Mouse (Mus musculus): ENCODE results near the gene Dph3. TPM values are rescaled to one million over a fixed set of nuclear protein-coding genes. Genes with fewer than 3 reads are reported as not detected.
"Not testable (repeated sequence)": the region's sequence is repeated elsewhere in the genome, so short reads cannot be mapped to it uniquely, and the experiment has no call there.

Gene Dph3
- polyA plus RNA-seq, 1 experiment from 2014 or later: 99.9 TPM

DNA sequence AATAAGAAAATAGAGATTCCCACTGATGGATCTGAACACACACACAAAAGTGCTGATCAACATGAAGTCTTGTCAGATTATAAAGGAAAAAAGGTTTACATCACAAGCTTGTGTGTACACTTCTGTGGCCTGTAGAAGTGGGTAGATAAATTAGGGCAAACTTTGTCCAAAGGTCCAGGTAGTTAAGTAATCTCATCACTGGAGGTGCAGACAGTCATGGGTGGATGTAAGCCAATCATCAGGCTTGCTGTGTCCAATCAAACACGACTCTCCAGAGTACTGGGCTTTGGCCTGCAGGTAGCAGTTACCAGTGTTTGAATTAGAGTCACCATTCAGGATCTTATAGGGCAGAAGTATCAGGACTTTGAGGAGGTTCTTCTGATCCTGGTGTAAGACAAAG is 7.5 kb upstream of the Dph3 start:
- no peak overlapping the region for H3K9ac ChIP-seq (ENCODE audit: low read length)
- H3K4me3 ChIP-seq (ENCODE audit: low read depth, low read length): no peak overlapping the region
- WGBS: 68% methylated on average over 1 of the region's 1 CpGs
- no peaks in the 10 kb centered on the region; the same call in 1 of the 2 replicates for H3K36me3 ChIP-seq (ENCODE audit: control insufficient read depth, insufficient read depth, low read length)
- no peak for ATAC-seq (replicated peaks; ENCODE audit: low FRiP score)
- no peak overlapping the region for H3K4me2 ChIP-seq (ENCODE audit: low read depth, low read length, severe bottlenecking)
- H3K4me1 ChIP-seq (replicated peaks; ENCODE audit: control insufficient read depth, insufficient read depth, low read length): no peaks in the 10 kb centered on the region
- H3K9me3 ChIP-seq (ENCODE audit: control insufficient read depth, low read length): no peaks in the 10 kb centered on the region
- no peak for DNase-seq (ENCODE audit: low spot score)
- H3K27ac ChIP-seq (ENCODE audit: low read depth, low read length): no peak overlapping the region
- no peaks in the 10 kb centered on the region for H3K27me3 ChIP-seq (ENCODE audit: control insufficient read depth, insufficient read depth, low read length)

- no peaks in the 10 kb centered on the region for H3K27me3 ChIP-seq (ENCODE audit: control insufficient read depth, insufficient read depth, low read length)
- 86% methylated on average over 4 of the region's 4 CpGs for WGBS
- H3K36me3 ChIP-seq (ENCODE audit: control insufficient read depth, insufficient read depth, low read length): no peaks in the 10 kb centered on the region; the same call in 1 of the 2 replicates
- ATAC-seq (replicated peaks; ENCODE audit: low FRiP score) (no peak), DNase-seq (ENCODE audit: low spot score) (no peak)
- no peaks in the 10 kb centered on the region for H3K9me3 ChIP-seq (ENCODE audit: control insufficient read depth, low read length)
- H3K4me1 ChIP-seq (replicated peaks; ENCODE audit: control insufficient read depth, insufficient read depth, low read length): no peaks in the 10 kb centered on the region
- H3K9ac ChIP-seq (ENCODE audit: low read length): no peak overlapping the region
- no peak overlapping the region for H3K4me2 ChIP-seq (ENCODE audit: low read depth, low read length, severe bottlenecking)
- no peak overlapping the region for H3K27ac ChIP-seq (ENCODE audit: low read depth, low read length)
- no peak overlapping the region for H3K4me3 ChIP-seq (ENCODE audit: low read depth, low read length)
Observed at GRCm38 (mm10) chr14:32091704-32092103, 6.2 kb upstream of the Dph3 start.

DNA sequence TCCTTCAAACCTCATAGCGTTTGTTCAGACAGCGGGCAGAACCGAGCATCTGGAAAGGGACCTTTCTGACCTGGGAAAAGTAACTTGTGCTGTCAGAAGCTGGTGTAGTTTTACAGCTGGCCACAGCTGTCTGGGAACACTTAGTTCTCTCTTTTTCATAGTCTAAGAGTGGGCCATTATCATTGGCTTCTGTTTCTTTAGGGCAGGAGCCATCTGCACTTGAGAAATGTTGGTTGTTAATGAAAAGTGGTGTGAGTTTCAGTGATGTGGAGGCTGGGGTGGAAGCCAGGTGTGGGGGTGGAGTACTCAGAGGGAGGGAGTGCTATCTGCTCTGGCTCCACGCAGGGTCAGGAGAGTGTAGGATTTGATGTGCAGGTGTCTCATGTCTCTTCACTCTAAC is 5.6 kb upstream of the Dph3 start:
- H3K36me3 ChIP-seq (ENCODE audit: control insufficient read depth, insufficient read depth, low read length): no peaks in the 10 kb centered on the region; the same call in 1 of the 2 replicates
- no peak overlapping the region for H3K9ac ChIP-seq (ENCODE audit: low read length)
- no peaks in the 10 kb centered on the region for H3K27me3 ChIP-seq (ENCODE audit: control insufficient read depth, insufficient read depth, low read length)
- H3K4me1 ChIP-seq (replicated peaks; ENCODE audit: control insufficient read depth, insufficient read depth, low read length): no peaks in the 10 kb centered on the region
- H3K27ac ChIP-seq (ENCODE audit: low read depth, low read length): no peak overlapping the region
- no peaks in the 10 kb centered on the region for H3K9me3 ChIP-seq (ENCODE audit: control insufficient read depth, low read length)
- no peak overlapping the region for H3K4me2 ChIP-seq (ENCODE audit: low read depth, low read length, severe bottlenecking)
- peak; percentile 42 for DNase-seq (ENCODE audit: low spot score)
- ATAC-seq (replicated peaks; ENCODE audit: low FRiP score): no peak
- no peak overlapping the region for H3K4me3 ChIP-seq (ENCODE audit: low read depth, low read length)
- 81% methylated on average over 4 of the region's 4 CpGs for WGBS

DNA sequence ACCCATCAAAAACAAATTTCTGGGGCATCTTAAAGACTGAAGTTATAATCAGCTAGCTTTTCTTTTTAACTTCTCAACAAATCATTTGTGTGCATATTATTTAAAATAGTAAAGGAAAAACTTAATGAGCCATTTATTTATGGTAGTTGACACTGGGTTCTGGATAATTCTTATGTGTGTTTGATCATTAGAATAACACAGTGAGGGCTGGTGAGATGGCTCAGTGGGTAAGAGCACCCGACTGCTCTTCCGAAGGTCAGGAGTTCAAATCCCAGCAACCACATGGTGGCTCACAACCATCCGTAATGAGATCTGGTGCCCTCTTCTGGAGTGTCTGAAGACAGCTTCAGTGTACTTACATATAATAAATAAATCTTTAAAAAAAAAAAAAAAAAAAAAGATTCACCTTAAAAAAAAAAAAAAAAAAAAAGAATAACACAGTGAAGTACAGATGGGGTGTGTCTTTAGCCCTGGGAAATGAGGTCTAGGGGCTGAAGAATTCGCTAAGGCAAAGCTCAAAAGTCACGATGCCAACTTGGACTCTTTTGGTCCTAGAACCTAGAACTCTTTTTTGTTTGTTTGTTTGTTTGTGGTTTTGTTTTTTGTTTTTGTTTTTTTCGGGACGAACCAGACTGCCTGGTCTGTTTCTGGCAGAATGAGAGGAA is 2.2 kb upstream of the Dph3 start:
- DNase-seq (ENCODE audit: low spot score); H3K27ac ChIP-seq (ENCODE audit: low read depth, low read length); H3K9ac ChIP-seq (ENCODE audit: low read length); H3K36me3 ChIP-seq (ENCODE audit: control insufficient read depth, insufficient read depth, low read length); ATAC-seq (replicated peaks; ENCODE audit: low FRiP score); H3K4me1 ChIP-seq (replicated peaks; ENCODE audit: control insufficient read depth, insufficient read depth, low read length); H3K9me3 ChIP-seq (ENCODE audit: control insufficient read depth, low read length); H3K4me2 ChIP-seq (ENCODE audit: low read depth, low read length, severe bottlenecking); H3K27me3 ChIP-seq (ENCODE audit: control insufficient read depth, insufficient read depth, low read length); H3K4me3 ChIP-seq (ENCODE audit: low read depth, low read length): not testable (repeated sequence)
- 88% methylated on average over 7 of the region's 7 CpGs for WGBS

GRCm38 (mm10) chr14:32086226-32086625 is 697 bp upstream of the Dph3 start:
- Histone ChIP-seq H3K4me2 (ENCODE audit: low read depth, low read length, severe bottlenecking) (peak overlapping the region; percentile 57), H3K36me3 (ENCODE audit: control insufficient read depth, insufficient read depth, low read length) (peaks cover 11% of the 10 kb centered on the region; the same call in 1 of the 2 replicates), H3K27me3 (ENCODE audit: control insufficient read depth, insufficient read depth, low read length) (no peaks in the 10 kb centered on the region), H3K4me3 (ENCODE audit: low read depth, low read length) (peak overlapping the region; percentile 46), H3K9ac (ENCODE audit: low read length) (peak overlapping the region; percentile 60), H3K9me3 (ENCODE audit: control insufficient read depth, low read length) (no peaks in the 10 kb centered on the region), H3K4me1 (replicated peaks; ENCODE audit: control insufficient read depth, insufficient read depth, low read length) (no peaks in the 10 kb centered on the region), H3K27ac (ENCODE audit: low read depth, low read length) (no peak overlapping the region)
- no peak for ATAC-seq (replicated peaks; ENCODE audit: low FRiP score)
- WGBS: 43% methylated on average over 8 of the region's 8 CpGs
- DNase-seq (ENCODE audit: low spot score): no peak

GRCm38 (mm10) chr14:32084761-32085485 is 606 bp downstream of the Dph3 start, which contains the start of gene Oxnad1:
TSS of gene Oxnad1 (plus strand) at chr14:32085374.
- no peaks in the 10 kb centered on the region for H3K9me3 ChIP-seq (ENCODE audit: control insufficient read depth, low read length)
- no peak for DNase-seq (ENCODE audit: low spot score)
- peak; percentile 95 for ATAC-seq (replicated peaks; ENCODE audit: low FRiP score)
- peak within 1 kb of the TSS; percentile 60 for H3K9ac ChIP-seq (ENCODE audit: low read length)
- no peaks in the 10 kb centered on the region for H3K4me1 ChIP-seq (replicated peaks; ENCODE audit: control insufficient read depth, insufficient read depth, low read length)
- 4% methylated on average over 22 of the region's 22 CpGs for WGBS
- peak within 1 kb of the TSS; percentile 57 for H3K4me2 ChIP-seq (ENCODE audit: low read depth, low read length, severe bottlenecking)
- H3K36me3 ChIP-seq (ENCODE audit: control insufficient read depth, insufficient read depth, low read length): peaks cover 11% of the 10 kb centered on the region; the same call in 1 of the 2 replicates
- peak within 1 kb of the TSS; percentile 60; the same call in 1 of the 2 replicates for H3K27ac ChIP-seq (ENCODE audit: low read depth, low read length)
- no peaks in the 10 kb centered on the region for H3K27me3 ChIP-seq (ENCODE audit: control insufficient read depth, insufficient read depth, low read length)
- peak within 1 kb of the TSS; percentile 46 for H3K4me3 ChIP-seq (ENCODE audit: low read depth, low read length)

DNA sequence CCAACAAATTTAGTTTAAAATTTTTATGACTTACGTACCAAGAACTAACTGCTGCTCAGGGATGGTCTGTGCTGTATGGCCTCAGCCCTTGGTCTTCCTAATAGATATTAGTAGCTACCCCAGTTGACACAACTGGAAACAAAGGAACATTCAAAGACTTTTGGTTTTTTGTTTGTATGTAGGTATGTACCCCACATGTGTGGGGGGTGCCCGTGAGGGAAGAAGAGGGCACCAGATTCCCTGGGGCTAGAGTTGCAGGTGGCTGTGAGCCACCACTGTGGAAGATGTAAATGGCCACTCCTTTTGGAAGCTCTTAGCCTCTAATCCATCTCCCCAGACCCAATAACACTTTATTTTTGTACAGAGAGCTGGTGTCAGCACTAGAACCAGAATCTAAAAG is 2.1 kb downstream of the Dph3 start:
- no peaks in the 10 kb centered on the region for H3K9me3 ChIP-seq (ENCODE audit: control insufficient read depth, low read length)
- WGBS: 92% methylated on average over 2 of the region's 2 CpGs
- H3K9ac ChIP-seq (ENCODE audit: low read length): no peak overlapping the region
- H3K27ac ChIP-seq (ENCODE audit: low read depth, low read length): no peak overlapping the region
- no peaks in the 10 kb centered on the region for H3K4me1 ChIP-seq (replicated peaks; ENCODE audit: control insufficient read depth, insufficient read depth, low read length)
- H3K4me3 ChIP-seq (ENCODE audit: low read depth, low read length): no peak overlapping the region
- ATAC-seq (replicated peaks; ENCODE audit: low FRiP score): no peak
- H3K27me3 ChIP-seq (ENCODE audit: control insufficient read depth, insufficient read depth, low read length): no peaks in the 10 kb centered on the region
- H3K4me2 ChIP-seq (ENCODE audit: low read depth, low read length, severe bottlenecking): no peak overlapping the region
- H3K36me3 ChIP-seq (ENCODE audit: control insufficient read depth, insufficient read depth, low read length): peaks cover 11% of the 10 kb centered on the region; the same call in 1 of the 2 replicates
- no peak for DNase-seq (ENCODE audit: low spot score)

- Histone ChIP-seq H3K4me1 (replicated peaks; ENCODE audit: control insufficient read depth, insufficient read depth, low read length) (no peaks in the 10 kb centered on the region), H3K4me2 (ENCODE audit: low read depth, low read length, severe bottlenecking) (no peak overlapping the region), H3K36me3 (ENCODE audit: control insufficient read depth, insufficient read depth, low read length) (peaks cover 11% of the 10 kb centered on the region; the same call in 1 of the 2 replicates), H3K9me3 (ENCODE audit: control insufficient read depth, low read length) (no peaks in the 10 kb centered on the region), H3K27me3 (ENCODE audit: control insufficient read depth, insufficient read depth, low read length) (no peaks in the 10 kb centered on the region), H3K4me3 (ENCODE audit: low read depth, low read length) (no peak overlapping the region), H3K9ac (ENCODE audit: low read length) (no peak overlapping the region), H3K27ac (ENCODE audit: low read depth, low read length) (no peak overlapping the region)
- no peak for DNase-seq (ENCODE audit: low spot score)
- 91% methylated on average over 6 of the region's 6 CpGs for WGBS
- no peak for ATAC-seq (replicated peaks; ENCODE audit: low FRiP score)
Observed at GRCm38 (mm10) chr14:32082891-32083290, 2.6 kb downstream of the Dph3 start.

Data from forebrain, embryonic 11.5 days (tissue).